Mouse (Mus musculus): ENCODE measurements around the gene Zfp296.

The Zfp296 gene

GRCm38 (mm10) chr7:19577141-19577852 is at the start of gene Zfp296, which contains the start of gene Gemin7:
Gene Zfp296 (plus strand): TSS chr7:19577287.
Gene Gemin7 (minus strand): TSS chr7:19577595.
- peak; percentile 45 for DNase-seq (ENCODE audit: low spot score)

DNA sequence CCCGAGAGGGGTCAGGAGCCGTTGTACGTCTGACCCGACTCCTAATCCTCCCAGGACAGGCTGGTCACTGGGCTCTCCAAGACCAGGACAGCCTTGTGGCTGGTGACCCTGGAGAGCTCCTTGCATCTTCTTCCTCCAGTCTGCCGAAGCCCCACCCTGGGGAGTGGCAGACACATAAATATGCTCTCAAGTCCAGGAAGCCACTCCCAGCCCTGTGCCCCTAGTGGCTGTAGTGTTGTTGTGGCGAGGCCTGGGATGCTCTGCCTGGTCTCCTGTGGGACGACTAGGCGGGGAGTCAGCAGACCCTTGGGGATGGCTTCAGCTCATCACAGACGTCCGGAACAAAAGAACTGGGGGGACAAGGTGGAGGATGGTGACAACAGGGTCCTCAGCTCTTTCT is 46.0 kb upstream of the Zfp296 start:
- no peak for DNase-seq (ENCODE audit: low spot score)

DNA sequence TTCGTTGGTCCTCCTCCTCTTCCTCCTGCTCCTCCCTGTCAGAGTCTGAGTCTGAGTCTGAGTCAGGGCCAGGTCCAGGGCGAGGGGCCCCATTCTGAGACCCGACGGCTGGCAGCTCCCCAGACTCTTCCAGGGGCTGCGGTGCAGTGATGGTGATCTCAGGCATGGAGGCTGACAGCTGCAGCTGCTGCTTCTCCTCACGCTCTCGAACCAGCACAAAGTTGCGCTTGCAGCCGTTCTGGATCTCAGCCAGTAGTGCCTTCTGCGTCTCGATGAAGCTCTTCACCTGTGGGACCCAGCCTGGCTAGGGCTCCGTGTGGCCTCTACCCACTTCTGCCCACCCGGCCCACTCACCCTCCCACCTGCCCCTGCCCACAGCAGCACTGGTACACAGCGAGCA is 44.8 kb upstream of the Zfp296 start:
- DNase-seq (ENCODE audit: low spot score) = no peak

DNA sequence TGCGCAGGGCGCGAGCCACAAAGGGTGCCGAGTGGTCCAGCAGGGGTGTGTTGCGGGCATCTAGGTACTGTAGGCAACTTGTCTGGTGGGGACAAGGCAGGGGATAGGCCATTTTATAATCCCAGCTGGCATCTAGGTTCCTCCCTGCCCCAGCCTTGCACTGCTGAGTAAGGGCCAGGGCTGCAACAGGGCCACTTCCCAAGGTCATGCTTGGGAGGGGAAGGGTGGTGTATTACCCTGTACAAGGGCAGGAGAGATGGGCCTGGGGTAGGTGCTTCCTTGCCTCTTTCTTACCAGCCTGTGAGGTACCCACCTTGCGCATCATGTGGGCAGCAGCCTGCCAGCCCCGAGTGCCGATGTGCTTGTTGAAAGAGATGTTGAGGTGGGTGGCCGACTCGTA is 42.4 kb upstream of the Zfp296 start:
- no peak for DNase-seq (ENCODE audit: low spot score)

- DNase-seq (ENCODE audit: low spot score) = no peak
These were observed 36.1 kb upstream of the Zfp296 start for GRCm38 (mm10) chr7:19540771-19541566.

DNA sequence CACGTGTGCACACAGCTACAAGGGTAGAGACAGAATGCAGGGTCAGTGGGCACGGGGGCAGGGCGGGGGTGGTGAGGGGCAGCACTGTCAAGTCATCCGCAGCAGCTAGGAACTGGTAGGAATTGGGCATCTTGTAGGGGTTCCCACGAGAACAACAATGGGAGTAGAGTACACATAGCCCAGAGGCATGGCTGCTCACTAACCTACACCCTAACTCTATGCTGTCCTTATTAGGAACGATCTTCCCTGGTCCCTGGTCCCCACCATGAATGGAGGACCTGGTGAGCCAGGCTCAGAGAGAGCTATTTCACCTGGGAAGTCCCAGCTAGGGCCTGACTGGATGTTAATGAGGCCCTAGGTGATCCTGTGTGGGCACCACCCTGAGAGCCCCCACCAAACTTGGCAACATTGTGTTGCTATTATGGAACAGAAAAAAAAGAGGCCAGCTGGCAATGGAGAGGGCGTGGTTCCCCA is 35.4 kb upstream of the Zfp296 start:
- DNase-seq (ENCODE audit: low spot score) = no peak

DNA sequence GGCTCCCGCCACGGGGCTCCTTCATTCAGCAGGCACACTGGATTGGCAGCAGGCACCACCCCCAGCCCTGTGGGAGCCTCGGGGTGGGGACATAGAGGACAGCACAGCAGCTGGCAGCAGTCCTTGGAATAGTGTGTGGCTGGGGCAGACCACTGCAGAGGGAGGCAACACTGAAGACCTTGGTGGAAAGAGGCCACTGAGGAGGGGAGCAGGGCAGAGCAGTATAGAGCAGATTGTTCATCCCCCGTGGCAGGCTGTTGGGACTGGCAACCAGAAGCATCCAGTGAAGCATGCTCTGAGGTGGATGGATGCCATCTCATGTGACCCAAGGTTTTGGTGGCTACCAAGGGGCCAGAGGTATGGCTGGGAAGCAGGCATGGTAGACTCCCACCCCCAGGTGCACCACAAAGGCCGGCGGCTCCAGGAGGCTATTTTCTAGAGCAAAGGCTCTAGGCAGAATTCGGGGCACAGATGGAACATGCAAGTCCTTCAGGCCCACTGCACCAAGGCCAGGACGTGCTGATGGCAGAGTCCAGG is 34.9 kb upstream of the Zfp296 start:
- no peak for DNase-seq (ENCODE audit: low spot score)

- no peak for DNase-seq (ENCODE audit: low spot score)
These were observed 33.5 kb upstream of the Zfp296 start for GRCm38 (mm10) chr7:19543584-19543983.

DNA sequence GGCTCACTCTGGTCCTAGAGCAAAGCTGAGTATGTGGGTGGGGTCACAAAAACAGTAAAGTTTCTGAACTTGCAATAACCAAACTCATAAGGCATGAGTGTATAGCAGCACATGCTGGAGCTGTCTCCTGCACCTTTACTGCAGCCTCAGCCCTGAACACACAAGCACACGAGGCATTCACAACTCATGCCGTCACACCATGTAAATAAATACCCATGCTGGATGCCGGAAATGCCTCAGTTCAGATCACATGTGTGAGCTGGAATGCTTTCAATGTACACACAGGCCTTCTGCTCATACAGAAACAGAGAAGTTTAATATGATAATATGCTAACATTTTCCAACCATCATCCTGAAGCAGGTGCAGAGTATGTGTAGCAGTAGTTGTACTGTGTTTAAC is 31.1 kb upstream of the Zfp296 start:
- no peak for DNase-seq (ENCODE audit: low spot score)

GRCm38 (mm10) chr7:19547344-19547969 is 29.6 kb upstream of the Zfp296 start:
- no peak for DNase-seq (ENCODE audit: low spot score)

GRCm38 (mm10) chr7:19549394-19549793 is 27.7 kb upstream of the Zfp296 start:
- DNase-seq (ENCODE audit: low spot score) = no peak

DNA sequence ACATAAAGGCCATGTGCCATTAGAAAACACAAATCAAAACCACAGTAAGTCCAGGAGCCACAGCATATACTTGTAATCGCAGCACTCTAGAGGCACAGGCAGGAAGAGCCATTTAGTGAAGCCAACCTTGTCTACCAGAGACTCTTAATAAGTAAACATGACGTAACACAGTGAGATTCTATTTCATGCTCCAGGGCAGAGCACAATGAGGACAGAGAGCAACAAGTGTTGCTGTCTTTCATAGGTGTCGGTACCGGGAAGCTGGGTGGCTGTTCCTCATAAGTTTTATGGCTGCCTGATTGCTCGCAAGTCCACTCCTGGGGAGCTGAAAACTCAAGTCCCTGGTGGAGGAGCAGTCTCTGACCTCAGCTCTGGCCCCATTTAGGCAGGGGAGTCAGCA is 25.5 kb upstream of the Zfp296 start:
- no peak for DNase-seq (ENCODE audit: low spot score)

DNA sequence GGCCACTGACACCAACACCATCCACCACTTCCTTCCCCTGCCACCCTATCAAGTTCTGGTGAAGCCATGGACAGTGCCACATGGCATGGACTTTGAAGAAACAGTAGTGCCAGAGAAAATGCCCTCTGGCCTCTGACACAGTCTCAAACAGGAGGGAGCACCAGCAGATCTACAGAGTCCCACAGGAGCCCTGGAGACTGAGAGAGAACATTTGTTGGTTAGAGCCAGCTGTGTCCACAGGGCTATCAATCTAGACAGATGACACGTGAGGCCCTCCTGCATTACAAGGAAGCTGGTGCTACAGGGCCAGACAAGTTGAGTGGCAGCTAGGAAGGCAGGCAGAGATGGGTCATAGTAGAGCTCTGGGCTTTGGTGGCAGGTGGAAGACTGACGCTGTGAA is 24.6 kb upstream of the Zfp296 start:
- DNase-seq (ENCODE audit: low spot score) = no peak

DNA sequence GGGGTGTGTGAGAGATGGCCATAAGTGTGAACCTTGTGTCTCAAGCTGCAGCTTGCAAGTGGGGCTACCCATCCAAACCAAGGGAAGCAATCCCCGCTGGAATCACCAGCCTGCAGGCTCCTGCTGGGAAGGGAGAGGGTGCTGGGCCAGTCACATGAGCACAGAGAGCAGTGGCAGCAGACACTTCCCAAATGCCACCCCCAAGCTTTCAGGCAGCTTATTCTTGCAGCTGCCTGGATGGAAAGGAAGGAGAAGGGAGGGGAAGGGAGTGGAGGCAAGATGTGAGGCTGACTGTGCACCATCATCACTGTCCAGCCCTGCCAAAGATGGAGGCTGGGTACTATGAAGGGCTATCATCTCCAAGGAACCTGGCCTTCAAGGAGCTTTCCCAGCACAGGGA is 22.9 kb upstream of the Zfp296 start:
- DNase-seq (ENCODE audit: low spot score) = no peak

GRCm38 (mm10) chr7:19557086-19557485 is 20.0 kb upstream of the Zfp296 start:
- DNase-seq (ENCODE audit: low spot score) = no peak

DNA sequence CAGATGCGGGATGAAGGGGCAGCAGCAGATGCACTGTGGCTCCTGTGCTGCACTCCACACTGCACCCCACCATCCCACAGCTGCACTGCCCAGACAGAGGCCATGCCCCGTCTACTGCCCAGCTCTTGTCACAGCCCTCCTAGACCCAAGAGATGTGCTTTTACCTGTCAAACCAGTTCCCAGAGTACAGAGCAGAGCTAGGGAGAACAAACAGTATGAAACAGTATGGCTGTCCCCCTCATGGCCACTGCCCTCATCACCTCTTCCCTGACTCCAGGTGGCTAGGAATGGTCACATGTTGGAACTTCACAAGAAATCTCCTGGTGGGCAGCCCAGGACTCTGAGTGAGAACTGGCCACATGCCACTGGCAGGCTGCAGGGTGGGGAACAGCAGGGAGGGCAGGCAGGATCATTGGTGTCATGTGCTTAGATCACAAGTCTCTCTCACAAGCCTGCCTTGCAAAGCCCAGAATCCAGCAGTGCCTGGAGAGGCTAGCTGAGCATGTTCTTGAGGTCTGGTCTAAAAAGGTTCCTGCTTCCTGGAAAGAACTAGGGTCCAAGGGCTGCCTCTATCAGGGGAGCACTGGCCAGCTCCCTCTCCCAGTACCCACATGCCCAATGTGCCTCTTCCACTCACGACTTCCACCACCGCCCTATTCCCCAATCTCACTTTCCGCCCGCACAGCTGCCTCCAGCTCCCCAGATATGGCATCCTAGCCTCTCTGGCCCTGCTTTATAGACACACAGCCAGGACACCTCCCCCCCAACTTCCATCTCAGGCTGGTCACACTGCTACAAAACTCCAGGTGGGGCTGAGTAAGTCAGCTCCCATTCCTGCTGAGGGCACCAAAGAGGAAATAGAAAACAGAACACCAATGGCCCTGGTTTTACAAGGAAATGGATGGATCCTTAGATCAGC is 18.8 kb upstream of the Zfp296 start:
- no peak for DNase-seq (ENCODE audit: low spot score)

DNA sequence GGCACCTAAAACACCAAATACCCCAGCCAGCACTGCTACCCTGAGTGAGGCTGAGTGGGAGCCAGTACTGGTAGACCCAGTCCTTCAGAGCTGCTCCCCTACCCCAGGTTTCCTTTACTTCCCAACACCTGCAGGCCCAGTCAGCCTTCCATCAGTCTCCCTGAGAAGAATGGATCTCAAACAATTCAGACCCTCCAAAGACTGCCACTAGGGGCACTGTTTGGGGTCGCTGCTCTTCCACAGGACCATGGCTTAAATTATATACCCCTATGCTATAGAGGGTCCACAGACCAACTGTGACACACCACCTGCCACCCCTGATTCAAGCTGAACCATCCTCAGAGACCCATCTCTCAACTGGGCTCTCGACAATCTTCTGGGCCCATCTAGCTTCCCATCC is 18.1 kb upstream of the Zfp296 start:
- DNase-seq (ENCODE audit: low spot score) = no peak

DNA sequence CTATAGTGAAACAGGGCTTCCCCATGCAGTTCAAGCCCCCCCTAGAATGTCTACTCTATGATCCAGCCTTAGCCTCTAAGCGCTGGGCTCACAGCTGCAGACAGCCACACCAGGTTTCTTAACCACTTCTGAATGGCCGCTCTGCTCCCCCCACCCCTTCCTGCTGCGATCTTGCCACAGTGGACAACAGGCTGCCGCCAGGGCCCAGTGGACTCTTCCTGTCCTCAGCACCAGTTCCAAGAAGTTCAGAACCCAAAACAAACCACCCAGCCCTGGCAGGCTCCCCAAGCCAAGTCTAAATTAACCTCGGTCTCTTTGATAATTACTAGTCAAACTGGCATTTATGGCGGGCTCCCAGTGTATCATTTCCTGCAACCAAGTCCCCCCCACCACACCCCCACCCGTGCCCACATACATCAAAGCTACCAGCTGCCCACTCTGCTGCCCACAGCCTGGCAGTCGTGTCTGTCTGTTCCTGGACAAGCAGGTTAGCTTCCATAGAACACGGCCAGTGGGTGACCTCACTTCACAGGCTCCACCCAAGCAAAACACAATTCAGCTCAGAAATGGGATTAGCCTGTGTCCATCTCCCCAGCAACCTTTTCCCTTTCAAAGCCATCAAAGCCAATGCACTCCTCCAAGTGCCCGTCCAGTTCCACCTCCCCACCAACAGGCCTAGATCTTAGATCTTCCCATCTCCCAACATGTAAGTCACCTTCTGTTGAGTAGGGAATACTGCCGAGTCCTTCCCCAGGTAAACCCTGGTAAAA is 16.4 kb upstream of the Zfp296 start:
- DNase-seq (ENCODE audit: low spot score) = no peak

- no peak for DNase-seq (ENCODE audit: low spot score)
These were observed 15.7 kb upstream of the Zfp296 start for GRCm38 (mm10) chr7:19561431-19561764.

DNA sequence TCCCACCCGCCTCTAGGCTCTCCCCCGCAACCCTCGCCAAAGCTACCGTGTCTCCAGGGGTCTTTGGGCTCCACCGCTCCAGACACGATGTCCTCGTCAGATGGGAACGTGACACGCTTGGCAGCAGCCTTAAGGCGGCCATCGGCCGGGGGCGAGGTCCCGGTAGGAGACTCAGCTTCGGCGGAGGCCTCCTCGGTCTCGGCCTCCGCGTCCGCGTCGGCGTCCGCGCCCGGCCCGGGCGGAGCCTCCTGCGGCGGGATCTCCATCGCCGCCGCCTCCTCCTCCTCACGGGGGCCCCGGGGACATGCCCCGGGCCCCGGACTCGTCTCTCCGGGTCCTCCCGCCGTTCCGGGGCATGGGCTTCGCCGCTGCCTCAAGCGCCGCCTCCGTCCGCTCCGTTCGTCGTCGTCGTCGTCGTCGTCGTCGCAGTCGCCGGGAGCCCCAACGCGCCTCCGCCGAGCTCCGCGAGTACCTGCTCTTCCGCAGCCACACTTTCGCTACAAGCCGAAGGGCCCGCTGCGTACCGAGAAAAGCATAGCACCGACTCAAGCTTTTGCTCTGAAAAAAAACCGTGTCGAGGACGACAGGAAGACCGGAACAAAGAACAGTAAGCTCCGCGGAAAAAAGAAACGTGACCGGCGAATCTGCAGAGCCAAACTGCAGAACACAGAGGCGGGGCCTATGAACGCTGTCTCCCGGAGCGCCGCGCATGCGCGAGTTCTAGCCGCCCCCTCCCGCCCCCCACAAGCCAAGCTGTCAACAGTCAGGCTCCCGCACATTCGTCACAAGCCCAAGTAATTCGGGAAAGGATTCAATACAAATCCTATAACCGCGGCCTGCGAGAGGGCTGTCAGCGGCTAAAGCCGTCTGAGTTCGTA is 15.1 kb upstream of the Zfp296 start:
- peak; percentile 80 for DNase-seq (ENCODE audit: low spot score)
